Mouse (Mus musculus) heart, postnatal 36 days (tissue): ENCODE data around the gene Tmem212. TPM values are rescaled to one million over a fixed set of nuclear protein-coding genes. Genes with fewer than 3 reads are reported as not detected.
"Not testable (repeated sequence)": the region's sequence is repeated elsewhere in the genome, so short reads cannot be mapped to it uniquely, and the experiment has no call there.

Experiments
- DNase-seq, 2 experiments: peaks; one replicate each; pipeline ENCODE4 v3.0.0; 2021 to 2022
- intact Hi-C: fragments of 180-260 bp; cut with DNase I; formaldehyde crosslinking; loops from one replicate; pipeline ENCODE4 v1.15.1; 2025
- total RNA-seq, 2 experiments: library from RNA; stranded (reverse); gene quantifications; 2 replicates each; pipeline ENCODE4 v1.2.3; 2021

Gene Tmem212
- total RNA-seq: not detected

GRCm38 (mm10) chr3:27896318-27896892 lies at the start of gene Tmem212:
Tmem212 (minus strand) TSS chr3:27896368.
- DNase-seq: no peak
- intact Hi-C loops: no loop called here

DNA sequence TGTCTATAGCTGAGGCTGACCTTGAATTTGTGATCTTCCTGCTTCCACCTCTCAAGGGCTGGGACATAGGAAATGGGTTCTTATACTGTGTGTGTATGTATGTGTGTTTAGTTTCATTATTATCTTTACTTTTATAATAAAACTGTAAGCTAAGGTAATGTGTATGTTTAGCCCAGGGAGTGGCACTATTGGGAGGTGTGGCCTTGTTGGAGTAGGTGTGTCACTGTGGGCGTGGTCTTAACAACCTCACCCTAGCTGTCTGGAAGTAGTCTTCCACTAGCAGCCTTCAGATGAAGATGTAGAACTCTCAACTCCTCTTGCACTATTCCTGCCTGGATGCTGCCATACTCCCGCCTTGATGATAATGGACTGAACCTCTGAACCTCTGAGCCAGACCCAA lies 49.2 kb upstream of the Tmem212 start:
- DNase-seq, intact Hi-C loops: not testable (repeated sequence)

GRCm38 (mm10) chr3:27942991-27943390 lies 46.8 kb upstream of the Tmem212 start:
- intact Hi-C loops: no loop called here
- peak; percentile 63 to 69 for DNase-seq

DNA sequence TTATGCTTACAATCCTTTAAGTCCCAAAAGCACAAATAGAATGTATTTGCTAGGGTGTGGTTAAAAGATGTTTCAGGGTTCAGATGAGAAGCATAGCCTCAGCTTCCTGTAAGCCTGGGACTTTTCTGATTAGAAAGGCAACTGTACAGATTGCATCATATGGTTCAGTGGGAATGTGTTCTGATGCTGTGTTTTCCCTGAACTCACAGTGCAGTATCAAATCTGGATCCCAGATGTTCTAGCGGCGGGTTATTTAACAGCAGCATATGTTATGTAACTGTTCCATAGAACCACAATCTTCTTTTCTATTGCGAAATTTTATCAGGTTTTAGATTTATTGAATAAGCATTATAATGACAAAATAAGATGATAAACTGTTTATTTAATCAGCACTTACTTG lies 45.5 kb upstream of the Tmem212 start:
- intact Hi-C loops: no loop called here
- DNase-seq: no peak

DNA sequence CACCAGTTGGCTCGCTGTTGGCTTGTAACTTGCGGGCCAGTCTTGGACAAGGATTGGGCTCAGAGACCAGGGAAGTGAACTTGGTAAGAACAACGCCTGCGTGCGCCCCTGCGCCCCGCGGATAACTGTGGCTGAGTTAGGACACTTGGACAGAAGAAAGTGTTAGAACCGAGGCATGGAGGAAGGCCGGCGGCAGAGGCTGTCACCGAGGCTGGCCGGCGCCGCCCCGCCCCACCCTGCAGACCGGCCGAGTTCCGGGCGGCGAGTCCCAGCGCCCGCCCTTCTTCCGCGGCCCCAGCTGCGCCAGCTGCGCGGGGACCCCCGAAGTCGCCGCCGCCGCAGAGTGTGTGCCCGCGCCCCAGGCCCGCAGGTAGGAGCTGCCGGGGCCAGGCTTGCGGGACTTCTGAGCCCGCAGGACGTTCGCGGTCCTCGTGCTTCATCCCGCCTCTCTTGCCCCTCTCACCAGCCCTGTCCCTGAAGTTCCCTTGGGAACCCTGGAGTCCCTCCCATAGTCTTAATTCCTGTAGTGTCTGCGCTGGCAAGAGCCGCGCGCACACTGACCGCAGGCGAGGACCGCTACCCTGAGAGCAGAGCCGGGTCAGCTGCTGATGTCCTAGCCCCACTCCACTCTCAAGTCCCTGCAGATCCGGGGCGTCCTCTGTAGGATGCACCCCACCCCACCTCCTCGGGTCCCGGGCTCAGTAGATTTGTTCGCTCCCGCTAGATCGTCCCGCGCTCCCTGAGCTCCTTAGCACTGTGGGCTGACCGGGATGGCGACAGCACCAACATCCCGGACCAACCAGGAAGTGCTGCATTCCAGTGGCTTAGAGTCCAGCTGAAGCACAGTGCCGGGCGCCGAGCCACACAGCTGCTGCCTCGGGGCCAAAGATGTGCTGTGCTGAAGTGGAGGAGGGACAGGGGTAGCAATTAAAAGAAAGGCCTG lies 42.5 kb upstream of the Tmem212 start, which contains the start of gene Pld1:
Gene Pld1 (plus strand): TSS at position 315 of the 943 bp plus-strand sequence.
- intact Hi-C loops: loop anchor here (2.0 to 5.0 kb wide), 5 partner anchors 32 to 466 kb away; partner anchors contain the start of gene Fndc3b
- DNase-seq: peak; percentile 87 to 91

DNA sequence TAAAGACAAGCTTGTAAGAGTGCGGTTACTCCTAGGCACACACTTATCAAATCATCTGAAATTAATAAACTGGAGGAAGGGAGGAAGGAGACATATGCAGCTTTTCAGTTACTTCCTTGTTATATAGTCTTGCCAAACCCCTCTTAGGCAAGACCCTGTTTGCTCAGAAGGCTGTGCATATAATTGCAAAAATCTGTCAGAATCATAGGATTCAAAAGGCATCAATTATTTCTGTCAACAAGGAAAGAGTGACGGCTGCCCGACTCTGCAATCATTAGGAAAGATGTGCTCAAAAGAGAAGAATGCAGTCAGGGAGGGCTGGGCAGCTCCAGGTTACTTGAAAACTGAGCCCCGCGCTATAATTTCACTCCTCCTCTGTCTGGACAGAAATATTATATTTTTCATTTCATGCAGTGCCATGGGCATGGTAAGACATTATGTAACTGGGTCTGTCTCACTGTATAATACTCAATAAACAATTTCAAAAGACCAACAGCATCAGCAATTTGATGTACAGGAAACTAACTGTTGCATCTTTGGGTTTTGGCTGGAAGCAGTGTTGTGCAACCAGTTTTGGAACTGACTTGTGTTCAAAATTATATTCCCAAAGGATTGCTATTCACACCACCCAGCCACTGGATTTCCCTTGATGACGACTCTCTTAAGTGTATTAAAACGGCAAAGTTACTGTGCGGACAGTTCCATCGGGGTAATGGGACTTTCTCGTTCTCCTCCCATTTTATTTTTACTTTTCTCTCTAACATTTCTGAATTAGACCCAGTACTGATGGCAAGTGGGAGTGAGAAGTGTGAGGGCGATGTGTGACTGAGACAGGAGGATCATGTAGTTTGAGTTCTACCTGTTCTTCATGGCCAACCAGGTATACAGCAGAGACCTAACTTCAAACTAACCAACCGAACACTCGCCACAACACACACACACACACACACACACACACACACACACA lies 41.3 kb upstream of the Tmem212 start:
- DNase-seq: peak in 1 of 2 experiments; percentile 47
- intact Hi-C loops: loop anchor here (2.0 to 5.0 kb wide), 5 partner anchors 31 to 465 kb away; partner anchors contain the start of gene Fndc3b

DNA sequence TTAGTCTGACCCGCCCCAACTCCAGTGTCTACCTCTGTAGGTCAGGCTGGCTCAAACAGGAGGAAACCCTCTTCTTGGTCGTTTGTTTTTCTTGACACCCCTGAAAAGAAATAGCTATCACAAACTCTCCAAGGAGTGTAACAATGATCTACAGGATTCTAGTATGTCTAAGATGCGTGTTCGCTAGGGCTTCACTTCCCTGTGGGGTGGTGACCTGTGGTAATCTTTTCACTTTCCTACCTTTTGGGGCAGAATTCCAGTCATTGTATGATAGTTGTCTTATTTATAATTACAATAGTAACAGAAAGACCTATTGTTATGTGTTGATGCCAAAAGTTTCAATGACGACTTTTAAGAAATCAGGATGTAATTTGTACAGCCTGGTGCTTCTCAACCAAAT lies 40.6 kb upstream of the Tmem212 start:
- intact Hi-C loops: loop anchor here (5.0 kb wide), 1 partner anchor 464 kb away; no protein-coding TSS in a partner anchor
- DNase-seq: no peak

GRCm38 (mm10) chr3:27935644-27936043 lies 39.5 kb upstream of the Tmem212 start:
- DNase-seq: no peak
- intact Hi-C loops: loop anchor here (5.0 kb wide), 1 partner anchor 463 kb away; no protein-coding TSS in a partner anchor

- intact Hi-C loops: no loop called here
- no peak for DNase-seq
These were observed 36.2 kb upstream of the Tmem212 start for GRCm38 (mm10) chr3:27932391-27932790.

GRCm38 (mm10) chr3:27929219-27929618 lies 33.1 kb upstream of the Tmem212 start:
- no peak for DNase-seq
- intact Hi-C loops: no loop called here

DNA sequence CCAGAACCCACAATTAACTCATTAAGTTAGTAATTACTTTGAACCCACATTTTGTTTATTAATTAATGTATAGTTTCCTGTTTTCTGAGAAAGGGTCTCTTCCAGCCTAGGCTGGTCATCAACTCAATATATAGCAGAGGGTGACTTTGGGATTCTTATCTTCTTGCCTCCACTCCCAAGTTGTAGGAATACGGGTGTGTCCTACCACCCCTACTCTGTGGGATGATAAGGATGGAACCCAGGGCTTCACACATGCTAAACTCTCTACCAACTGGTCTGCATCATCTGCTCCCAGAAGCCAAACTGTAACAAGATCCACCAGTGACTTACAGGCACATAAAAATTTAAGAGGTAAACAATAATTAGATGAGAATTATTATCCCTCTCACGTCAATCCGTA lies 27.9 kb upstream of the Tmem212 start:
- intact Hi-C loops: no loop called here
- DNase-seq: no peak

- no peak for DNase-seq
- intact Hi-C loops: no loop called here
These were observed 25.3 kb upstream of the Tmem212 start for GRCm38 (mm10) chr3:27921268-27922020.

DNA sequence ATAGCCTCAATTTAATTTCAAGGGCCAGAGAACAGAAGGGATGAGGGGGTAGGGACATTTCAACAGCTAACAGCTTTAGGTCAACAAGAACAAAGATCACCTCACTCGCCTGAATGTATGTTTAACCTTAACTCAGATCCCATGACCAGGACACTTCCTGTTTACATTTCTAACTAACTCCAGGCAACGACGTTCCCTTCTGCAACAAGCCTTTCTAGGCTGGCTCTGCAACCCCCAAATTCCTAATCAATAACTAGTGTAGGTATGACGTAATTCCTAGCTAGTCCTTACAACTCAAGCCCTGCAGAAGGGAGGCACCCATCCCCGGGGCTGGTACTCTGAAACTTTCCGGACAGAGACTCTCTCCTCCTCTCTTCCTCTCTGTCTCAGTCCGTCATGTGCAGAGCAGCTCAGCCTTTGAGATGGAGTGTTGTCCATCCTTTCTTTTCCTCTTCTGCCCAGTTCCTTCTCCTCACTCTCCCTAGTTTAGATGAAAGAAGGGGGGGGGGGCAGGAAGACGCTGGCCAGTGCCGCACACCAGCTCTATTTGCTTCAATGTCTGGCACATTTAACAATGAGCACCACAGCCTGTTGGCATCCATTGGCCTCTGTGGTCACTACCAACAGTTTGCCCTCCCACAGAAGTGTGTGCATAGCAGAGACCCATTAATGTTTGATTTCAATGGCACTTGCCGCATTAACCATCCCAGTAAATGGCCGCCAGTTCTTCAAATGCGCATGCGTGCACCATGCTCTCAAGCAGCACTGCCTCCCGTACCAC lies 22.7 kb upstream of the Tmem212 start:
- intact Hi-C loops: no loop called here
- DNase-seq: no peak

DNA sequence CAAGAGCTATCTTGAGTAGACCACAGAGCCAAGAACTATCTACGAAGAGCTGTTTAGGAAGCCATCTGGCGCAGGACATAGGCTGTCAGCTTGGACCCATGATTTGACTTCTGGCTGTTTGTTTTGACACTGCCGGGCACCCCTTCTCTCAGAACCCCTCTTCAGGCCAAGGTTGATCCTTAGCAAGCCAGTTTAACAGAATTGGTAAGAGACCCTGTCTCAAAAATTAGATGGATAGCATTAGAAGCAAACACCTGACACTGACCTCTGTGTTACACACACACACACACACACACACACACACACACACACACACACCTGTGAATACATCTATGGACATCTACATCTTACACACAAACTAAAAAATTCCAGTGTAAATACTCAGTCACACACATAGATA lies 12.8 kb upstream of the Tmem212 start:
- intact Hi-C loops: no loop called here
- no peak for DNase-seq

DNA sequence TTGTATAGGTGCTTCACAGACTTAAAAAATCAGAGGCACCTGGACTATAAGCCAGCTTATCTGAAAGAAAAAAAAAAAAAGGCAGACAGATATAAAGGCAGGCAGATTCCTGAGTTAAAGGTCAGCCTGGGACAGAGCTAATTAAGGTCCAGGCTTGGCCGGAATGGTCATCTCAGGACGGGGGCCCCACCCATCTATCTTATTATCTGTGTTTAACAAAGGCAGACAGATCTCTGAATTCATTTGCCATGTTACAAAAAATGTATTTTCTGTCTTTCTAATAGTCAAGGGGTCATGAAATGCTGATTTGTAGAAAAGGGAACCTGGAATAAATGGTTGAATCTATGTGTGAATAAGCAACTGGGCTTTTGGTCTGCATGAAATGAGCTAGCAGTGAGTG lies 12.1 kb upstream of the Tmem212 start:
- DNase-seq: no peak
- intact Hi-C loops: no loop called here

DNA sequence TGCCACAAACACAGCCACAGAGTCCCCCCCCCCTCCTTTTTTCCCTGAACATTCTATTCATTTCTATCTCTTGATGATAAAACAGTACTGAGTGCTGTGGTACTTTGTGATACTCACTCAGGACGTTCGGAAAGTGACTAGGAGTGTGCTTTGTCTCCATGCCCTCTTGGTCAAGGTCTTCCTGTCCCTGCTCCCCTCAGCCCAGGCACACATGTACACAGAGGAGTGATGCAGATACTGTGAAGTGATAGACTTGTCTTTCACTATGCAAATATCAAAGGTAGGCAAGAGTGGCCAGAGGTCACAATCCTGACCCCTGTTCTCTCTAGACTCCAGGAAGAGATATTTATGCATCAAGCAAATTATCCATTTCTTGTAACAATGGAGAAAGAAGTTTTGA lies 11.1 kb upstream of the Tmem212 start:
- DNase-seq: no peak
- intact Hi-C loops: loop anchor here (2.0 kb wide), 1 partner anchor 32 kb away; the partner anchor contains the start of gene Pld1

GRCm38 (mm10) chr3:27906647-27907209 lies 10.6 kb upstream of the Tmem212 start:
- no peak for DNase-seq

DNA sequence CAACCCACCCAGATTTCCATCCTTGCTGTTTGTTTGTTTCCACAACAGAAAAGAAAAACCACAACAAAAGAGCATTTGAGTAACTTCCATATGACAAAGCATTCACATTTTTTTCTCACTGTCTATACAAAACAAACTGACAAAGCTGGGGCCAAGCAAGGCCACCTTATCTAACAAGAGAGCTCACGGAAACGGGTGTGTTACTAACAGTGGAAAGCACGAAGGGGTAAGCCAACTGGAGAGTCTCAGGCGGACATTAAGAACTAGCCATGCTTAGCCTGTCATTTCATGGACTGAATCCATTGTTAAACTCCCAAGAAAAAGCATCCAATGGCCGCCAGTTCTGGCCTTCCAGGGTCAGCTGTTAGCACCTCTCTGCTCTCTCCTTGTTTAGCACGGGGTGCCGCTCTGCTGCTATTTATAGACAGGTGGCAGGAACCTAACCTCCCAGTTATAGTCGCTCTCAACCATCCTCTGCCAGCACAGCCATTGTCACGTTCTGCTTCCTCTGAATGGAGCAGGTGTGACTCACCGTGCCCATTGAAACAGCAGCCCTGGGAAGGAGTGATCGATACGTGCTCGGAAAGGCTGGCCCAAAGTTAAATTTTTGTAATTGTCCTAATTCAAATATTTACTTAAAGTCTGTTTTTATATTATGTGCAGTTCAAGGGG lies 8.6 kb upstream of the Tmem212 start:
- intact Hi-C loops: no loop called here
- peak; percentile 21 to 50 for DNase-seq

More at GRCm38 (mm10) chr3:27906647-27907209, 10.6 kb upstream of the Tmem212 start:
- intact Hi-C loops: loop anchor here (2.0 kb wide), 1 partner anchor 32 kb away; the partner anchor contains the start of gene Pld1
